Mouse (Mus musculus): ENCODE measurements at regions not wholly inside any gene's neighbourhood (a gene's known extent, or its start where the extent isn't known, plus 50 kb on each side); places are given as distances from the start of the nearest gene placed in this dataset.

GRCm38 (mm10) chr13:53914434-53914833 is 141.1 kb downstream of the Drd1 start:
- TF ChIP-seq POLR2A (IDR thresholded peaks at IDR 0.05; ENCODE audit: borderline replicate concordance, control insufficient read depth, low read depth, low read length) (no peak), CTCF (IDR thresholded peaks at IDR 0.05; ENCODE audit: control insufficient read depth, insufficient read depth, low read length) (no peak)
- Histone ChIP-seq H3K27ac (ENCODE audit: control insufficient read depth, insufficient read depth, low read depth, low read length, poor library complexity) (no peak overlapping the region; the same call in 1 of the 2 replicates), H3K4me1 (ENCODE audit: control insufficient read depth, insufficient read depth, low read length) (no peaks in the 10 kb centered on the region), H3K4me3 (replicated peaks; ENCODE audit: control insufficient read depth, low read depth, low read length) (no peak overlapping the region)
- WGBS, result 84% methylated on average over 11 of the region's 11 CpGs

DNA sequence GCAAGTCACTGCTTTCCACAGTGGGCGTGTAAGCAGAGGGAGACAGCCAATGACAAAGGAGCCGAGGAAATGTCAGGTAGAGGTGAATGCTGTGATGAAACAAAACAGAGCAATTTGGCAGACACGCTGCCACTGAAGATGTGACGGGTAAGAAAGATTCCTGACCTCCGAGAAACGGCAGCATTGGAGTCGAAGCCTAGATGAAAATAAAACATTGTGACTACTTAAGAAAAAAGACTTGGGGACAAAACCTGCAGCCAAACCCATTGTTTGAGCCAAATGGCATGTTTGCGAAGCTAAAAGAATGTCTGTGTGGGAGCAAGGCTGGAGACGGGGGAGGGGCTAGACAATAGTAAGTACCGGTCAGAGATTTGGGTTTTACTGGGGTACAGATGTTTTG is 142.0 kb downstream of the Drd1 start:
- TF ChIP-seq CTCF (IDR thresholded peaks at IDR 0.05; ENCODE audit: control insufficient read depth, insufficient read depth, low read length), result no peak
- Histone ChIP-seq H3K4me1 (ENCODE audit: control insufficient read depth, insufficient read depth, low read length) (no peaks in the 10 kb centered on the region), H3K4me3 (replicated peaks; ENCODE audit: control insufficient read depth, low read depth, low read length) (no peak overlapping the region), H3K27ac (ENCODE audit: control insufficient read depth, insufficient read depth, low read depth, low read length, poor library complexity) (no peak overlapping the region)
- 53% methylated on average over 10 of the region's 10 CpGs for WGBS

GRCm38 (mm10) chr13:53911846-53912245 is 143.7 kb downstream of the Drd1 start:
- TF ChIP-seq POLR2A (IDR thresholded peaks at IDR 0.05; ENCODE audit: borderline replicate concordance, control insufficient read depth, low read depth, low read length), result no peak
- TF ChIP-seq CTCF (IDR thresholded peaks at IDR 0.05; ENCODE audit: control insufficient read depth, insufficient read depth, low read length), result no peak
- Histone ChIP-seq H3K4me3 (replicated peaks; ENCODE audit: control insufficient read depth, low read depth, low read length) (no peak overlapping the region), H3K27ac (ENCODE audit: control insufficient read depth, insufficient read depth, low read depth, low read length, poor library complexity) (no peak overlapping the region), H3K4me1 (ENCODE audit: control insufficient read depth, insufficient read depth, low read length) (no peaks in the 10 kb centered on the region)
- WGBS, result 69% methylated on average over 3 of the region's 3 CpGs

GRCm38 (mm10) chr13:53911261-53911660 is 144.2 kb downstream of the Drd1 start:
- H3K4me3 ChIP-seq (replicated peaks; ENCODE audit: control insufficient read depth, low read depth, low read length), result no peak overlapping the region
- TF ChIP-seq POLR2A (IDR thresholded peaks at IDR 0.05; ENCODE audit: borderline replicate concordance, control insufficient read depth, low read depth, low read length) (no peak), CTCF (IDR thresholded peaks at IDR 0.05; ENCODE audit: control insufficient read depth, insufficient read depth, low read length) (no peak)
- 81% methylated on average over 8 of the region's 8 CpGs for WGBS

GRCm38 (mm10) chr13:53910251-53910650 is 145.3 kb downstream of the Drd1 start:
- Histone ChIP-seq H3K4me1 (ENCODE audit: control insufficient read depth, insufficient read depth, low read length) (no peaks in the 10 kb centered on the region), H3K4me3 (replicated peaks; ENCODE audit: control insufficient read depth, low read depth, low read length) (no peak overlapping the region), H3K27ac (ENCODE audit: control insufficient read depth, insufficient read depth, low read depth, low read length, poor library complexity) (no peak overlapping the region)
- WGBS, result 75% methylated on average over 4 of the region's 4 CpGs
- TF ChIP-seq CTCF (IDR thresholded peaks at IDR 0.05; ENCODE audit: control insufficient read depth, insufficient read depth, low read length) (no peak), POLR2A (IDR thresholded peaks at IDR 0.05; ENCODE audit: borderline replicate concordance, control insufficient read depth, low read depth, low read length) (no peak)

More at GRCm38 (mm10) chr13:53911261-53911660, 144.2 kb downstream of the Drd1 start:
- Histone ChIP-seq H3K4me1 (ENCODE audit: control insufficient read depth, insufficient read depth, low read length) (no peaks in the 10 kb centered on the region), H3K27ac (ENCODE audit: control insufficient read depth, insufficient read depth, low read depth, low read length, poor library complexity) (no peak overlapping the region)

DNA sequence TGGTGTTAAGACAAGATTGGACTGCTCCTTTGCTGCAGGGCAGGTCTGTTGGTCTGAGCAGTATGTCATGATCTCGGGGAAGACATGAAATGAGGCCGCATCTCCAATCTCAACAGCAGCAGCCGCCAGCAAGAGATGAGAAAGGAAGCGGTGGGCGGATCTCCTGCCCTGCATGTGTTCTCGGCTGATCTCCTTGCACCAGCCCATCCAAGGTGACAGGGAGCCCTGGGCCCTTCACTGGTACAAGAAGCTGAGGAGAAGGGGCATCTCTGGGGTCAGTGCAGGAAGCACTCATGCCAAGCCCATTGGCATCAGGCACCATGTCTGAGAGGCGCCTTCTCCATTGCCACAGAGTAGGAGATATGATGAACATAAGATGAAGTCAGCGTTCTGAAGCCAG is 151.0 kb downstream of the Drd1 start:
- no peak overlapping the region for H3K4me3 ChIP-seq (replicated peaks; ENCODE audit: control insufficient read depth, low read depth, low read length)
- H3K4me1 ChIP-seq (ENCODE audit: control insufficient read depth, insufficient read depth, low read length), result no peaks in the 10 kb centered on the region
- WGBS, result 74% methylated on average over 8 of the region's 8 CpGs
- TF ChIP-seq POLR2A (IDR thresholded peaks at IDR 0.05; ENCODE audit: borderline replicate concordance, control insufficient read depth, low read depth, low read length) (no peak), CTCF (IDR thresholded peaks at IDR 0.05; ENCODE audit: control insufficient read depth, insufficient read depth, low read length) (no peak)
- no peak overlapping the region for H3K27ac ChIP-seq (ENCODE audit: control insufficient read depth, insufficient read depth, low read depth, low read length, poor library complexity)

DNA sequence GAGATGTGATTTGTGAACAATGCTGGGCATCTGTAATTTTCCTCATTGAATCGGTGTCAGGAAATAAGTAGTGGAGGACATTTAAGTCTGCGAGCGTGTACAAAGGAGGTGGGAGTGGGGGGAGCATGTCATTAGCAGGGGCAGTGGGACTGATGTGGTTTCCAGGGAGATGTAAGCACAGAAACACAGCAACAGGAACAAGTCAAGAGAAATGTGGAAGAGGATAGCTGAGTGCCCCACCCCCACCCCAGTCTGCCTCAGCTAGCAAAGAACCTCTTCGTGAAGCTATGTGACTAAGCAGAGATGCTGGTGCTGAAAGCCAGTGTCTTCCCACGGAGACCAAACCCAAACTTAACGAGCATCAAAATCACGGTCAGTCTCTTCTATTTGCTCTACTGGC is 151.9 kb downstream of the Drd1 start:
- WGBS, result 52% methylated on average over 7 of the region's 7 CpGs
- H3K4me1 ChIP-seq (ENCODE audit: control insufficient read depth, insufficient read depth, low read length), result no peaks in the 10 kb centered on the region
- no peak for TF ChIP-seq POLR2A (IDR thresholded peaks at IDR 0.05; ENCODE audit: borderline replicate concordance, control insufficient read depth, low read depth, low read length)
- H3K27ac ChIP-seq (ENCODE audit: control insufficient read depth, insufficient read depth, low read depth, low read length, poor library complexity), result no peak overlapping the region
- no peak overlapping the region for H3K4me3 ChIP-seq (replicated peaks; ENCODE audit: control insufficient read depth, low read depth, low read length)

- TF ChIP-seq POLR2A (IDR thresholded peaks at IDR 0.05; ENCODE audit: borderline replicate concordance, control insufficient read depth, low read depth, low read length) (no peak), CTCF (IDR thresholded peaks at IDR 0.05; ENCODE audit: control insufficient read depth, insufficient read depth, low read length) (no peak)
- no peaks in the 10 kb centered on the region for H3K4me1 ChIP-seq (ENCODE audit: control insufficient read depth, insufficient read depth, low read length)
- H3K27ac ChIP-seq (ENCODE audit: control insufficient read depth, insufficient read depth, low read depth, low read length, poor library complexity), result no peak overlapping the region
- no peak overlapping the region for H3K4me3 ChIP-seq (replicated peaks; ENCODE audit: control insufficient read depth, low read depth, low read length)
- 89% methylated on average over 2 of the region's 2 CpGs for WGBS
Observed at GRCm38 (mm10) chr13:53902831-53903230, 152.7 kb downstream of the Drd1 start.

DNA sequence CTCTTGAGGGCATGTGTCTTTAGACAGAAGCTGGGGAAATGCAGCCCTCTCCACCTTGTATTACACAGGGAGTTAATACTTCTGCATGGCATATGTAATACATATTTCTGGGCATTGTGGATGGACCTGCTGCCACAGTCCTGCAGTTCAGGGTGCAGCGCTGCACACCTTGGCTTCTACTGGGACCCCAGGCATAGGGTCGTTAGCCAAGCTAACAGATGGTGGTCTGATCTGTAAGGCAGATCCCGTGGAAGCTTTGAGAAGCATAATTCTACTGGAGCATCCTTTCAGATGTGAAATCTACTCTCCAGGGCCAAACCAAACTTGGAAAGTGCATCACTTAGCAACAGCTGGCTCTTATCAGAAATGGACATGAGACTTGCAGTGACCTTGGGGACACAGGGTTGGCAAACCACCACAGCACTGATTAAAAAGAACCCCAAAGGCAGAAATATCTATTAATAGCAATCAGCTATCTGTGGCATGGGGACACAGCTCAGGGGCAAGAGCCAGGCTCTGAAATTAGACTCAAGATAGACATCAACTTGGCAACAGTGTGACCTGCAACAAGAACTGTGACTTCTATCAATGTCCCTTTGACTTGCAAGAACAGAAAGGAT is 155.0 kb downstream of the Drd1 start:
- TF ChIP-seq CTCF (IDR thresholded peaks at IDR 0.05; ENCODE audit: control insufficient read depth, insufficient read depth, low read length) (no peak), POLR2A (IDR thresholded peaks at IDR 0.05; ENCODE audit: borderline replicate concordance, control insufficient read depth, low read depth, low read length) (no peak)
- Histone ChIP-seq H3K4me1 (ENCODE audit: control insufficient read depth, insufficient read depth, low read length) (no peaks in the 10 kb centered on the region), H3K27ac (ENCODE audit: control insufficient read depth, insufficient read depth, low read depth, low read length, poor library complexity) (no peak overlapping the region), H3K4me3 (replicated peaks; ENCODE audit: control insufficient read depth, low read depth, low read length) (no peak overlapping the region)
- 68% methylated on average over 3 of the region's 3 CpGs for WGBS
